Mouse (Mus musculus) kidney, postnatal 0 days (tissue): ENCODE measurements at regions not wholly inside any gene's neighbourhood (a gene's known extent, or its start where the extent isn't known, plus 50 kb on each side); places are given as distances from the start of the nearest gene placed in this dataset.

Source experiments
- ATAC-seq: fragments of 200-750 bp; cut with Nextera tagmentation; replicated peaks from 2 replicates; pipeline ENCODE4 v1.8.0; 2017; ENCODE audit warnings: low read depth, moderate number of reproducible peaks, moderate TSS enrichment, moderate library complexity; ENCODE audit not compliant: low FRiP score
- DNase-seq: peaks from one replicate; pipeline ENCODE4 v3.0.0-alpha.2; 2016; ENCODE audit warnings: low spot score
- H3K27ac ChIP-seq: fragments of 300-500 bp; sonication (generic); 2 replicates; pipeline ENCODE4 v1.5.1; 2014; ENCODE audit warnings: mild to moderate bottlenecking
- H3K27me3 ChIP-seq: fragments of 300-500 bp; sonication (generic); 2 replicates; pipeline ENCODE4 v1.6.1; 2014; ENCODE audit warnings: low read length, mixed read lengths; ENCODE audit not compliant: insufficient read depth
- H3K36me3 ChIP-seq: fragments of 300-500 bp; sonication (generic); 2 replicates; pipeline ENCODE4 v1.6.1; 2014; ENCODE audit warnings: low read length, mixed read lengths; ENCODE audit not compliant: insufficient read depth
- H3K4me1 ChIP-seq: fragments of 300-500 bp; sonication (generic); replicated peaks from 2 replicates; pipeline ENCODE4 v1.6.1; 2014; ENCODE audit warnings: antibody characterized with exemption, low read length, mixed read lengths; ENCODE audit not compliant: insufficient read depth
- H3K4me2 ChIP-seq: fragments of 300-500 bp; sonication (generic); 2 replicates; pipeline ENCODE4 v1.6.1; 2014; ENCODE audit warnings: mild to moderate bottlenecking, low read length, moderate library complexity, mixed read lengths
- H3K4me3 ChIP-seq: fragments of 300-500 bp; sonication (generic); replicated peaks from 2 replicates; pipeline ENCODE4 v1.5.1; 2014; ENCODE audit warnings: low read depth, low read length
- H3K9ac ChIP-seq: fragments of 300-500 bp; sonication (generic); 2 replicates; pipeline ENCODE4 v1.6.1; 2014; ENCODE audit warnings: low read depth, low read length
- H3K9me3 ChIP-seq: fragments of 300-500 bp; sonication (generic); replicated peaks from 2 replicates; pipeline ENCODE4 v1.6.1; 2016; ENCODE audit warnings: low read length, inconsistent platforms, mixed read lengths
- CTCF ChIP-seq: IDR thresholded peaks from 2 replicates; pipeline ENCODE4 v1.5.1; 2016; ENCODE audit warnings: antibody characterized with exemption, low read depth, mild to moderate bottlenecking, moderate library complexity
- WGBS: fragments of 180-500 bp; shearing (Covaris S2); extraction: QIAGEN DNeasy Blood & Tissue Kit; methylation state at CpG from one replicate; pipeline ENCODE4 v1.1.7; 2014; 5-methylcytosine and 5-hydroxymethylcytosine counted together

GRCm38 (mm10) chr2:173457624-173458320 lies 64.6 kb upstream of the 1700021F07Rik start:
- Histone ChIP-seq H3K4me1 (0 out of 2 replicates have a peak, but pooled peaks cover 2% of the 10 kb centered on the region), H3K4me2 (no peak overlapping the region), H3K36me3 (no peaks in the 10 kb centered on the region), H3K9me3 (no peaks in the 10 kb centered on the region), H3K27ac (no peak overlapping the region), H3K9ac (no peak overlapping the region), H3K4me3 (no peak overlapping the region), H3K27me3 (no peaks in the 10 kb centered on the region)
- 90% methylated on average over 18 of the region's 18 CpGs for WGBS
- ATAC-seq (no peak), DNase-seq (no peak)
- TF ChIP-seq CTCF, result no peak

GRCm38 (mm10) chr2:173458861-173459260 lies 63.5 kb upstream of the 1700021F07Rik start:
- DNase-seq (no peak), ATAC-seq (no peak)
- H3K4me1 ChIP-seq, result no peaks in the 10 kb centered on the region
- 80% methylated on average over 12 of the region's 12 CpGs for WGBS
- H3K27ac ChIP-seq, result no peak overlapping the region
- H3K36me3 ChIP-seq, result no peaks in the 10 kb centered on the region
- H3K9me3 ChIP-seq, result no peaks in the 10 kb centered on the region
- no peak overlapping the region for H3K9ac ChIP-seq
- no peak for TF ChIP-seq CTCF
- no peak overlapping the region for H3K4me3 ChIP-seq
- no peaks in the 10 kb centered on the region for H3K27me3 ChIP-seq
- H3K4me2 ChIP-seq, result no peak overlapping the region

GRCm38 (mm10) chr2:173463313-173463712 lies 59.1 kb upstream of the 1700021F07Rik start:
- WGBS, result 94% methylated on average over 9 of the region's 9 CpGs
- ATAC-seq, result no peak
- DNase-seq, result no peak
- H3K4me2 ChIP-seq, result no peak overlapping the region
- no peak overlapping the region for H3K4me3 ChIP-seq
- no peak overlapping the region for H3K27ac ChIP-seq
- H3K4me1 ChIP-seq, result no peaks in the 10 kb centered on the region
- H3K36me3 ChIP-seq, result no peaks in the 10 kb centered on the region
- H3K9ac ChIP-seq, result no peak overlapping the region
- no peak for TF ChIP-seq CTCF
- H3K9me3 ChIP-seq, result no peaks in the 10 kb centered on the region
- H3K27me3 ChIP-seq, result no peaks in the 10 kb centered on the region

- DNase-seq (no peak), ATAC-seq (no peak)
- Histone ChIP-seq H3K4me2 (no peak overlapping the region), H3K27me3 (no peaks in the 10 kb centered on the region), H3K9me3 (no peaks in the 10 kb centered on the region), H3K4me1 (no peaks in the 10 kb centered on the region), H3K9ac (no peak overlapping the region), H3K4me3 (no peak overlapping the region), H3K36me3 (no peaks in the 10 kb centered on the region), H3K27ac (no peak overlapping the region)
- 91% methylated on average over 2 of the region's 2 CpGs for WGBS
- TF ChIP-seq CTCF, result no peak
Measured at GRCm38 (mm10) chr2:173464562-173464961, 57.8 kb upstream of the 1700021F07Rik start.

GRCm38 (mm10) chr2:173465006-173465620 lies 57.3 kb upstream of the 1700021F07Rik start:
- 0 out of 2 replicates have a peak, but pooled peaks have one; percentile 49 for ATAC-seq
- H3K4me2 ChIP-seq, result no peak overlapping the region
- H3K27ac ChIP-seq, result no peak overlapping the region
- H3K27me3 ChIP-seq, result no peaks in the 10 kb centered on the region
- H3K4me3 ChIP-seq, result no peak overlapping the region
- DNase-seq, result no peak
- no peak for TF ChIP-seq CTCF
- H3K36me3 ChIP-seq, result no peaks in the 10 kb centered on the region
- WGBS, result 73% methylated on average over 6 of the region's 6 CpGs
- no peaks in the 10 kb centered on the region for H3K9me3 ChIP-seq
- H3K4me1 ChIP-seq, result no peaks in the 10 kb centered on the region
- no peak overlapping the region for H3K9ac ChIP-seq

- no peaks in the 10 kb centered on the region for H3K4me1 ChIP-seq
- DNase-seq, result no peak
- no peaks in the 10 kb centered on the region for H3K9me3 ChIP-seq
- ATAC-seq, result no peak
- no peak overlapping the region for H3K4me3 ChIP-seq
- no peak overlapping the region for H3K27ac ChIP-seq
- H3K36me3 ChIP-seq, result no peaks in the 10 kb centered on the region
- no peak for TF ChIP-seq CTCF
- H3K4me2 ChIP-seq, result no peak overlapping the region
- 89% methylated on average over 3 of the region's 3 CpGs for WGBS
- no peaks in the 10 kb centered on the region for H3K27me3 ChIP-seq
- H3K9ac ChIP-seq, result no peak overlapping the region
Measured at GRCm38 (mm10) chr2:173468136-173468535, 54.2 kb upstream of the 1700021F07Rik start.

GRCm38 (mm10) chr2:173469756-173470155 lies 52.6 kb upstream of the 1700021F07Rik start:
- no peaks in the 10 kb centered on the region for H3K27me3 ChIP-seq
- no peaks in the 10 kb centered on the region for H3K9me3 ChIP-seq
- no peak overlapping the region for H3K4me2 ChIP-seq
- no peak overlapping the region for H3K27ac ChIP-seq
- WGBS, result 49% methylated on average over 7 of the region's 7 CpGs
- no peaks in the 10 kb centered on the region for H3K36me3 ChIP-seq
- DNase-seq (no peak), ATAC-seq (no peak)
- H3K4me3 ChIP-seq, result no peak overlapping the region
- H3K4me1 ChIP-seq, result no peaks in the 10 kb centered on the region
- no peak overlapping the region for H3K9ac ChIP-seq
- 0 out of 2 replicates have a peak, but pooled peaks have one; percentile 14 for TF ChIP-seq CTCF
